Mouse (Mus musculus) heart, embryonic 15.5 days (tissue): ENCODE data around the gene Gpc3. TPM values are rescaled to one million over a fixed set of nuclear protein-coding genes. Genes with fewer than 3 reads are reported as not detected.

Experiments
- ATAC-seq: fragments of 200-750 bp; cut with Nextera tagmentation; replicated peaks from 2 replicates; pipeline ENCODE4 v1.8.0; 2017; ENCODE audit warnings: low read depth, moderate TSS enrichment; ENCODE audit not compliant: insufficient number of reproducible peaks, insufficient read depth, low FRiP score
- H3K27ac ChIP-seq: fragments of 300-500 bp; sonication (generic); 2 replicates; pipeline ENCODE4 v1.5.1; 2015; ENCODE audit warnings: mild to moderate bottlenecking, inconsistent platforms
- H3K27me3 ChIP-seq: fragments of 300-500 bp; sonication (generic); 2 replicates; pipeline ENCODE4 v1.6.1; 2015; ENCODE audit warnings: inconsistent platforms
- H3K36me3 ChIP-seq: fragments of 300-500 bp; sonication (generic); 2 replicates; pipeline ENCODE4 v1.6.1; 2015; ENCODE audit warnings: mild to moderate bottlenecking, inconsistent platforms
- H3K4me1 ChIP-seq: fragments of 300-500 bp; sonication (generic); replicated peaks from 2 replicates; pipeline ENCODE4 v1.6.1; 2015; ENCODE audit warnings: inconsistent platforms
- H3K4me2 ChIP-seq: fragments of 300-500 bp; sonication (generic); 2 replicates; pipeline ENCODE4 v1.6.1; 2015; ENCODE audit warnings: inconsistent platforms, mild to moderate bottlenecking, moderate library complexity
- H3K4me3 ChIP-seq: fragments of 300-500 bp; sonication (generic); 2 replicates; pipeline ENCODE4 v1.5.1; 2015; ENCODE audit warnings: mild to moderate bottlenecking, inconsistent platforms
- H3K9ac ChIP-seq: fragments of 300-500 bp; sonication (generic); 2 replicates; pipeline ENCODE4 v1.6.1; 2015; ENCODE audit warnings: mild to moderate bottlenecking, inconsistent platforms
- H3K9me3 ChIP-seq: fragments of 300-500 bp; sonication (generic); replicated peaks from 2 replicates; pipeline ENCODE4 v1.6.1; 2016; ENCODE audit warnings: inconsistent platforms
- WGBS: fragments of 180-500 bp; shearing (Covaris S2); methylation state at CpG from one replicate; pipeline ENCODE4 v1.1.7; 2015; ENCODE audit warnings: mixed read lengths; 5-methylcytosine and 5-hydroxymethylcytosine counted together
- polyA plus RNA-seq: library from polyadenylated mRNA; unstranded; fragments of >200 nt; fragmentation: Nextera tagmentation; extraction: Ambion mirVana; gene quantifications from 2 replicates; pipeline ENCODE4 v1.2.1, GENCODE M21; 2015

Gene Gpc3
- polyA plus RNA-seq, 1 experiment from 2014 or later: 447 TPM

DNA sequence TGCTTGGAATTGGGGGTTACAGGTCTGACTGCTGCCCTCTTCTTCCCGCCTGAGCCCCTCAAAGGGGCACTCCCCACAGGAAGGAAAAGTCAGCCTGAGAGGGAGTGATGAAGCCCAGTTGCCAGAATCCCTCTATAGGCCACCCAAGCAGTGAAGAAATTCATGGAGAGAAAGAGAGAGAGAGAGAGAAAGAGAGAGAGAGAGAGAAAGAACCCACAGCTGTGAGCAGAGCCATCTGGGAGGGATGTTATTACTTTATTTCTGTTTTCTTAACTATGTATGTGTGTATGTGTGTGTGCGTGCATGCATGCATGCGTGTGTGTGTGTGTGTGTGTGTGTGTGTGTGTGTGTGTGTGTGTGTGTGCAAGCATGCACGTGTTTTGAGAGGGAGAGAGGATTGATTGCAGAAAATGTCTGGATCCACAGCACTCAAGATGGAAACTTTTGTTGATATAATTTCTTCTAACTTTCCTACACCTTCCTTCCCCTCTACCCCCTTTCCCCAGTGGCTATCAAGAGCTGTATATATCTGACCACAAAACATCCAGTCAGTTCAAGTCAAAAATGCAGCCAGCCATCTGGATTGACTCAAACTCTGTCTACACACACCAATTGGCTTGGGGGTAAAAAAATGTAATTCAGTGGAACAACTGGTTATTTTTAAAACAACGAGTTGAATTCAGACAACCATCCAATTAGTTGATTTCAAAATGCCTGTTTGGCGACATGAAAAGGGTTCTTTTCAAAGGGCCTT is 13.4 kb upstream of the Gpc3 start:
- Histone ChIP-seq H3K4me2 (no peak overlapping the region), H3K9me3 (no peaks in the 10 kb centered on the region), H3K4me1 (peaks cover 2% of the 10 kb centered on the region; the same call in 1 of the 2 replicates), H3K9ac (no peak overlapping the region), H3K36me3 (no peaks in the 10 kb centered on the region), H3K4me3 (no peak overlapping the region), H3K27ac (peak overlapping the region; percentile 47), H3K27me3 (no peaks in the 10 kb centered on the region)
- no peak for ATAC-seq
- WGBS: 48% methylated on average over 6 of the region's 6 CpGs

DNA sequence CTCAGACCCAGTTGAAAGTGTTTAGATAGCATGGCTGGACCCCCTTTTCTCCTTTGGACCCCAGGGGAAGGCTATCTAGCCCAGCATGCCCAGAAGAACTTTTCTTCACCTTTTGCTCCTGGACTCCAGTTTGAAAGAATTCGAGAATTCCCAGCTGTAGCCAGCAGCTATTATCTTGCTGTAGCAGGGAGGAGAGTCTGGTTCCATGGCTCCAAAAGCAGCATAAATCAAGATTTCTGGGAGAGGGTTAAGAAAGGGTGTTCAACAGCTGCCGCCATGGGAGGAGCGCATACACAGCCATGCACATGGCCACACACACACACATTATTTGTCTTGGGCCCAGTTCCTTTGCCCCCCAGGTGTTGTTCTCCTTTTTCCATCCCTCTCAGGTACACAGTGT is 4.1 kb upstream of the Gpc3 start:
- Histone ChIP-seq H3K4me2 (no peak overlapping the region), H3K9me3 (no peaks in the 10 kb centered on the region), H3K9ac (no peak overlapping the region), H3K27me3 (no peaks in the 10 kb centered on the region), H3K4me1 (peaks cover 12% of the 10 kb centered on the region), H3K4me3 (no peak overlapping the region), H3K36me3 (no peaks in the 10 kb centered on the region), H3K27ac (no peak overlapping the region)
- WGBS: 54% methylated on average over 3 of the region's 3 CpGs
- ATAC-seq: no peak

DNA sequence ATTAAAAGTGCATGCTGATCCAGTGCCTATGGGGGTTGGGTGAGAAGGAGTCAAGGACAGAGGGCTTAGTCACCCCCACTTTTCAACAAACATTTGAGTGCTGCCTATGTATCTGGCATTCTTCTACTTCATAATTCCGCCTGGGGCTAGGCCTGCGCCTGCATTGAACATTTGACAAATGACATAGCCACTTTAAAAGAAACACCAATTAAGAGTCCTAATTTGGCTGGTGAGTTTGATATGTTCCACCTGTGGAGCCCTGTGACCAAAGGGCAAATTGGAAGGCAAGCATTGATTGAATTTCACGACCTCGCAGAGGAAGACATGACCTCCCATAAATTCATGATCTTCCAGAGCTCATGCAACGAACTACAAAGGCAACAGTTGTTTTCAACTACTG is 2.4 kb upstream of the Gpc3 start:
- no peaks in the 10 kb centered on the region for H3K36me3 ChIP-seq
- peaks cover 11% of the 10 kb centered on the region for H3K4me1 ChIP-seq
- H3K27ac ChIP-seq: no peak overlapping the region
- H3K4me2 ChIP-seq: no peak overlapping the region
- WGBS: 55% methylated on average over 5 of the region's 5 CpGs
- no peak overlapping the region for H3K4me3 ChIP-seq
- ATAC-seq: no peak
- no peaks in the 10 kb centered on the region for H3K9me3 ChIP-seq
- H3K27me3 ChIP-seq: no peaks in the 10 kb centered on the region
- no peak overlapping the region for H3K9ac ChIP-seq

DNA sequence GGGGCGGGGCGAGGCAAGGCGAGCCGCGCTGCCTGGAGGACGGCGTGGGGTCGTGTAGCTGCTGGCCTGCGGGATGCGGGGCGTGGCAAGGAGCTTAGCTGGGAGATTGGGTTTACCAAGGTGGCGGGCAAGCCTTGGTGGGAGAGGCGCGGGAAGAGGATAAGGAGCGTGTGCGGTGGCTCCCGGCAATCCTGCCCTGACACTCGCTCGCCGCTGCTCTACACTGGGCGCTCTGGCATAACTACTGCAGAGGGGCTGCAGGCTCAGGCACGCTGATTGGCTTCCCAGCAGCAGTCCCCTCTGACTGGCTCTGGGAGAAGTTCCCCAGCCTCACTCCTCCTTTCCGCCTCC is 256 bp upstream of the Gpc3 start:
- H3K27ac ChIP-seq: peak overlapping the region; percentile 84
- H3K4me1 ChIP-seq: peaks cover 11% of the 10 kb centered on the region
- H3K4me2 ChIP-seq: peak overlapping the region; percentile 80
- ATAC-seq: peak; percentile 88
- WGBS: 18% methylated on average over 20 of the region's 23 CpGs
- peak overlapping the region; percentile 62 for H3K4me3 ChIP-seq
- H3K9me3 ChIP-seq: no peaks in the 10 kb centered on the region
- peak overlapping the region; percentile 59 for H3K9ac ChIP-seq
- no peaks in the 10 kb centered on the region for H3K36me3 ChIP-seq
- no peaks in the 10 kb centered on the region for H3K27me3 ChIP-seq

DNA sequence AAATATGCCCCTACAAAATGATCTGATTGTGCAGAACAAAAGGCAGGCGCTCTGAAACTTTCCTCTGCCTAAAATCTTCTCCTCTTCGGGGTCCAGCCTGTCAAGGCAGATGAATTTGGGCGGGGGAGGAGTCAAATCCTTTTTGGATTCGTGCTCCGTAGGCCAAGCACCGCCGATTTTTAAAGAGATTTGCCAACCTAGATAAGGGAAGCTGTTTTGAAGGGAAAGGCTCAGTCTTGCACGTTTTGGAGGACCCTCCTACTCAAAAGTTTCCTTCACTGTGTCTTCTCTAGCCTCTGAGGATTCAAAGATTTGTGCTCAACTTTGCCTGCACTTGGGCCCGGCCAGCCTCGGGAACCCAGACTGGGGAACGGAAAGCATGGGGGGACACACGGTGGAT is 944 bp downstream of the Gpc3 start:
- 19% methylated on average over 12 of the region's 12 CpGs for WGBS
- Histone ChIP-seq H3K4me2 (peak overlapping the region; percentile 80), H3K27me3 (no peaks in the 10 kb centered on the region), H3K9ac (peak overlapping the region; percentile 59), H3K4me1 (peaks cover 7% of the 10 kb centered on the region), H3K27ac (peak overlapping the region; percentile 84), H3K36me3 (no peaks in the 10 kb centered on the region), H3K9me3 (no peaks in the 10 kb centered on the region), H3K4me3 (peak overlapping the region; percentile 62)
- no peak for ATAC-seq

GRCm38 (mm10) chrX:52611987-52612670 is 1.6 kb downstream of the Gpc3 start:
- no peaks in the 10 kb centered on the region for H3K27me3 ChIP-seq
- H3K9ac ChIP-seq: peak overlapping the region; percentile 59
- H3K4me3 ChIP-seq: peak overlapping the region; percentile 62
- H3K36me3 ChIP-seq: no peaks in the 10 kb centered on the region
- peaks cover 2% of the 10 kb centered on the region; the same call in 1 of the 2 replicates for H3K4me1 ChIP-seq
- 12% methylated on average over 28 of the region's 28 CpGs for WGBS
- no peaks in the 10 kb centered on the region for H3K9me3 ChIP-seq
- H3K4me2 ChIP-seq: peak overlapping the region; percentile 80
- peak overlapping the region; percentile 84 for H3K27ac ChIP-seq
- no peak for ATAC-seq

- Histone ChIP-seq H3K9ac (no peak overlapping the region), H3K4me1 (no peaks in the 10 kb centered on the region; the same call in 1 of the 2 replicates), H3K27me3 (no peaks in the 10 kb centered on the region), H3K36me3 (no peaks in the 10 kb centered on the region), H3K27ac (0 out of 2 replicates have a peak overlapping the region, but pooled peaks have one; percentile 84), H3K4me2 (peak overlapping the region; percentile 80), H3K9me3 (no peaks in the 10 kb centered on the region), H3K4me3 (peak overlapping the region; percentile 62)
- ATAC-seq: no peak
- WGBS: 18% methylated on average over 6 of the region's 6 CpGs
Measured at GRCm38 (mm10) chrX:52611541-52611940, 2.2 kb downstream of the Gpc3 start.

DNA sequence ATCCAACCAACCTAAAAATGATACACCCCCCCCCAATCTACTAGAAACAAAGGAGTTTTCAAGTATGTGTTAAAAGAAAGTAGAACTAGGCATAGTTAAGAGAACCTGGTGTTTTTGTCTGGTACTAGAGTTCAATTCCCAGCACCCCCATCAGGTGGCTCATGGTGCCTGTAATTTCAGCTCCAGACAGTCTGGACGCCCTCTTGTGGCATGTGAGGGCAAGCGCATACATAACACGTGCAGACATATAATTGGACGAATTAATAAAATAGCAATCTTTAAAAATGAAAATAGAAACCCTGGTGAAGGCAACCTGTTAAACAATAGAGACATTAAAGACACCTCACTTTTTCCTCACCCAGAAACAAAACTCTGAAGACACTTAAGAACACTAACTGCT is 10.6 kb downstream of the Gpc3 start:
- no peaks in the 10 kb centered on the region for H3K4me1 ChIP-seq
- no peak for ATAC-seq
- no peak overlapping the region for H3K9ac ChIP-seq
- H3K4me3 ChIP-seq: no peak overlapping the region
- H3K27me3 ChIP-seq: no peaks in the 10 kb centered on the region
- no peak overlapping the region for H3K4me2 ChIP-seq
- 65% methylated on average over 4 of the region's 4 CpGs for WGBS
- H3K9me3 ChIP-seq: no peaks in the 10 kb centered on the region
- H3K36me3 ChIP-seq: no peaks in the 10 kb centered on the region
- no peak overlapping the region for H3K27ac ChIP-seq

DNA sequence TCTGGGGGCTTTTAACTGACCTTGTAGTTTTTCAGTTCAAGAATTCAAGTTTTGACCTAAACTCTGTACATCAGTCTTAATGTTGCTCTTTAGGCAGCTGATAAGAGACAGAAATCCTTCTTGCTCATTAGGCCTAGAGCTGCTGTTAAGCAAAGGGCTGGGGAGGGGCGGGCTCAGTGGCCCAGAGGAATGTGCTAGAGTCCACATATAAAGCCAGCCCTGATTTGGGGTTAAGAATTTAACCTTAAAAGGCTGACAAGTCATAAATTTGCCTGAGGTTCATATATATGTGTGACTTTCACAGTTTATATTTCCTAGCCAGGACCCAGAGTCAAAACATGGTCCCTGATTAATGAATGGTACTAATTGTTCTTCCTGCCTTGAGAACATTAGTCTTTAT is 14.5 kb downstream of the Gpc3 start:
- Histone ChIP-seq H3K4me3 (no peak overlapping the region), H3K9ac (no peak overlapping the region), H3K4me2 (no peak overlapping the region), H3K4me1 (no peaks in the 10 kb centered on the region), H3K27ac (no peak overlapping the region), H3K9me3 (no peaks in the 10 kb centered on the region), H3K36me3 (no peaks in the 10 kb centered on the region), H3K27me3 (no peaks in the 10 kb centered on the region)
- no peak for ATAC-seq
- WGBS: 73% methylated on average over 1 of the region's 1 CpGs

DNA sequence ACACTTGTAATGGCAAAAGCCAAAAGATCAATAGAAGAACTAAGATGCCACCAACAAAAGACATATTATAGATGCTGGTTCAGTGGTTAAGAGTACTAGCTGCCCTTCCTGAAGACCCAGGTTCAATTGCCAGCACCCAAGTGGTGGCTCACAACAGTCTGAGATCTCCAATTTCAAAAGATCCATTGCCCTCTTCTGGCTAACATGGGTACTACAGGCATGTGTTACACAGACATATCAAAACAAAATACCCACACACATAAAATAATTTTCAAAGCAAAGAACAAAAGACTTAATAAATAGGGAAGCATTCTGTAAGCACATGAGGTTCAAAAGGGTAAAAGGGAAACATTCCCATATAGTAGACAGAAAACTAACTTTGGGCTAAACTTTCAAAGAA is 26.1 kb downstream of the Gpc3 start:
- no peak for ATAC-seq
- H3K9ac ChIP-seq: no peak overlapping the region

DNA sequence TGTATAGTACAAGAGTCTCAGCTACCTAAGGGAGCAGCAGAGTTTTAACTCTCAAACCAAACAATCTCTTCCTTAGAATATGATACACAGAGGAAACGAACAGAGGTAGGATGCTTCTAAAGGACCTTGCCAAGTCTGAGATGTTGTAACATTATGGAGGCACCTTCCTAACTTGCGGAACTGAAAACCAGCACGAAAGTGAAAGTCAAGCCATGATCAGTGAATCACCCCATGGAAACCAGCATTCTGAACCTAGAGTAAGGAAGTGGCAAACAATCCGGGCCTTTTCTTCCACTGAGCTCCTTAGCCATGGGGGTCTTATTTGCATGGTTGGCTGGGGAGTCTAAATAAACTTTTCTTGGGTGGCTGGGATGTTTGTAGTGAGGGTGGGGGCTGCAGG is 53.8 kb downstream of the Gpc3 start:
- no peaks in the 10 kb centered on the region for H3K36me3 ChIP-seq
- no peaks in the 10 kb centered on the region for H3K27me3 ChIP-seq
- WGBS: 77% methylated on average over 4 of the region's 4 CpGs
- H3K9me3 ChIP-seq: no peaks in the 10 kb centered on the region
- H3K9ac ChIP-seq: no peak overlapping the region
- H3K4me3 ChIP-seq: no peak overlapping the region
- no peak for ATAC-seq
- H3K4me1 ChIP-seq: no peaks in the 10 kb centered on the region; the same call in 1 of the 2 replicates
- H3K4me2 ChIP-seq: no peak overlapping the region
- H3K27ac ChIP-seq: no peak overlapping the region

More for the DNA sequence above, 26.1 kb downstream of the Gpc3 start:
- Histone ChIP-seq H3K27ac (no peak overlapping the region), H3K4me2 (no peak overlapping the region), H3K4me1 (no peaks in the 10 kb centered on the region), H3K9me3 (no peaks in the 10 kb centered on the region), H3K4me3 (no peak overlapping the region), H3K36me3 (no peaks in the 10 kb centered on the region), H3K27me3 (no peaks in the 10 kb centered on the region)

- no peak overlapping the region for H3K4me2 ChIP-seq
- WGBS: 80% methylated on average over 5 of the region's 5 CpGs
- H3K9me3 ChIP-seq: no peaks in the 10 kb centered on the region
- no peaks in the 10 kb centered on the region; the same call in 1 of the 2 replicates for H3K4me1 ChIP-seq
- ATAC-seq: no peak
- H3K36me3 ChIP-seq: no peaks in the 10 kb centered on the region
- no peaks in the 10 kb centered on the region for H3K27me3 ChIP-seq
- no peak overlapping the region for H3K27ac ChIP-seq
- H3K4me3 ChIP-seq: no peak overlapping the region
- no peak overlapping the region for H3K9ac ChIP-seq
Measured at GRCm38 (mm10) chrX:52558526-52558925, 55.2 kb downstream of the Gpc3 start.
